Mouse (Mus musculus): ENCODE measurements around the gene Zfp943.
"Not testable (repeated sequence)": the region's sequence is repeated elsewhere in the genome, so short reads cannot be mapped to it uniquely, and the experiment has no call there.

DNA sequence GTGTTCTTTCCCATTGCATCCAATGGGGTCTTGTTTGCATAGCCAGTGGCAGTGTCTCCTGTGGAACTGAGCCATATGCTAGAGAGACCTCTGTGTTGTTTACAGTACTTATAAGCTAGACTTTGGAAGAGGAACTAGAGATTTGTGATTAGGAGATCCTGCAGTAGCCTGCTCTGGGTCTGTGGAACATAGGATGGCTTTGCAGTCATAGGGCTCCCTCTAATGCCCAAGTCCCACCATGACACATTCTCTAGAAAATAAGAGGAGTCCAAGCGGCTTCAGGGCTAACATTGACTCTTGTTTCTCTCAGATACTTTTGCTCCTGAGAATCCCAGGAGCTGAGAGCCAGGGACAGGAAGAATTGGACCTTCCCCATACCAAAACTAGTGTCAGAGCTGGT is 73.2 kb downstream of the Zfp943 start:
- peak; percentile 40 for TF ChIP-seq CTCF (IDR thresholded peaks at IDR 0.05; ENCODE audit: low read depth, low read length)
- TF ChIP-seq POLR2A (IDR thresholded peaks at IDR 0.05; ENCODE audit: extremely low read depth, insufficient read depth, low read length), result not testable (repeated sequence)
